Mouse (Mus musculus) cortical plate, adult 2 months (tissue): ENCODE results near the gene Syk.

Experiments
- CTCF ChIP-seq: fragments of 200-500 bp; IDR thresholded peaks from 2 replicates; pipeline ENCODE4 v1.5.1; 2011; ENCODE audit warnings: mild to moderate bottlenecking, control low read depth, low read length; ENCODE audit not compliant: insufficient read depth; ENCODE audit errors: extremely low read depth
- POLR2A ChIP-seq: fragments of 200-500 bp; IDR thresholded peaks from 2 replicates; pipeline ENCODE4 v1.6.1; 2011; ENCODE audit warnings: mild to moderate bottlenecking, low read length, control low read depth; ENCODE audit not compliant: insufficient read depth; ENCODE audit errors: extremely low read depth

- TF ChIP-seq CTCF (no peak), POLR2A (no peak)
These were observed 6.1 kb downstream of the Syk start for GRCm38 (mm10) chr13:52589043-52589442.
